Mouse (Mus musculus) spleen, postnatal 10 days (tissue): ENCODE results near the gene Pdzrn3.

Experiments used
- DNase-seq, 2 experiments: peaks; one replicate each; pipeline ENCODE4 v3.0.0; 2021 to 2022; ENCODE audit warnings: low spot score in 2 of 2

The Pdzrn3 gene

GRCm38 (mm10) chr6:101327741-101328140 lies 50.0 kb downstream of the Pdzrn3 start:
- no peak for DNase-seq

GRCm38 (mm10) chr6:101327196-101327595 lies 50.5 kb downstream of the Pdzrn3 start:
- no peak for DNase-seq

- no peak for DNase-seq
Measured at GRCm38 (mm10) chr6:101325842-101326639, 51.7 kb downstream of the Pdzrn3 start.

DNA sequence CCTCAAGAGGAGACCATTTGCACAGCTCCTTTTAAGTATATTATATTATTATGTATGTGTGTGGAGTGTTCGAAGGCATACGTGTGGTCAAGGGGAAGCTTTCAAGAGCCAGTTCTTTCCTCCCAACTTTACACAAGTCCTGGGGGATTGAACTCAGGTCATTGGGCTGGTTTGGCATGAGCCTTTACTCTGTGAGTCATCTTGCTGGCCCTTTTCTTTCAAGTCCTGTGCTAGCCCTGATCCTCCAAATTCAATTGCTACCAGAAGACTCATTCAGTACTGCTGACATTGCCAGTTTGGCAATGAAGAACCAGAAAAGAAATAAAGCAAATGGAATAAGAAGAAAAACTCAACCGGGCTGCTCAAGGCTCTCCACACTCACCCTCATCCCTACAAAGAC lies 55.1 kb downstream of the Pdzrn3 start:
- DNase-seq = no peak

DNA sequence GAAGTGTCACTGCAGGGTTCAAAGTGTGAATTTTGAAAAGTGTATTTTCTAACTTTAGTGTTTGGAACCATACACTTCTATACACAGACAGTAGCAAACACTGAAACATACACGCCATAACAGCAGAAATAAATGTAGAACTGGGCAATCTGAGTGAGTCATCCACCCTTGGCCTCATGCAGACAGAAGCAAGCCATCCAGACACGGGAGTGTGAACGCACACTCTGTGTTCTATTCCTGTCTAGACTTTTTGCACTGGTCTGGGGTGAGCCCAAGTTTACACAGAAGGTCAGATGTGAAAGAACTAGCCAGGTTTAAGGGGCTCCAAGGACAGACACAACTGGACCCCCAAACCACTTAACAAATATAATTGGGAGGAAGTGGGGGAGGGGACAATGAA lies 57.3 kb downstream of the Pdzrn3 start:
- DNase-seq = no peak

DNA sequence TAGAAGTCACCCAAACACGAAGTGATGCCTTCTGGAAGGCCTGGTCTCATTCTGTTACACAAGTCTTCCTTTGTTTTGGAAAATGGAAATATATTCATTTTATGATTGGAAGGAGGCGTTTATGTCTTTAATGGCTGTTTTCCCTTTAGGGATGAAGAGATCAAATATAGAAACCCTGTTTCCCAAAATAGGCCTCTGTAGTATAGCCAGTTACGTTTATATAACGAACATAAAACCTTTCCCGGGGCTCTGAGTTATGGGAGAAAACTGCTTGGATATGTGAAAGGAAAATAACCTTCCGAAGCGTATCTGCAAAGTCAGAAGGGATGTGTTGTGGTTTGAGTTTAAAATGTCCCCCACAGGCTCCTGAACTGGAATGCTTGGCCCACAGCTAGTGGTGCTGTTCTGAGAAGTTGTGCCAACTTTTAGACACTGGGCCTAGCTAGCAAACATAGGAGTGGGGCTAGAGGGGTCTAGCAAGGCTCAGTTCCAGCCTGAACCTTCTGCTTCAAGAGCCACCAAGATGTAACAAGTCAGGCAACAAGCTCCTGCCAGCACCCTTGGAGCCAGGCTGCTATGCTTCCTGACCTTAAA lies 58.2 kb downstream of the Pdzrn3 start:
- DNase-seq = no peak

GRCm38 (mm10) chr6:101318530-101318929 lies 59.2 kb downstream of the Pdzrn3 start:
- DNase-seq = no peak

DNA sequence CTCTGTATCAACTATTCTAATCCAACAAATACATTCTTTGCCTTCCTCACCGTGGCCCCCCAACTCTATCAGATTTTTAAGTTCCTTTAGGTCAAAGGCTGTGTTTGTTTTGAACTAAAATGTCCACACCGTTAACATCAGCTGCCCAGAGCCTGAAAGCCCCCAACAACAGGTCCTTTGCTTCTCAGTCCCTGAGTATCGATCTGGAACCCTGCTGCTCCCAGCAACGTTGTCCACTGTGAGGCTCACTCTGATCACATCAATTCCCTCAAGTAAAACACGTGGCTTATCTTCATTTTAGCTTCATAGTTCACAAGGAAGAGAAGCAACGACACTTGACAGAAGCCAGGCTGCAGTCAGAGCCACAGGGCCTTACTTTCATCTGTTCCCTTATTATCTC lies 66.3 kb downstream of the Pdzrn3 start:
- no peak for DNase-seq

DNA sequence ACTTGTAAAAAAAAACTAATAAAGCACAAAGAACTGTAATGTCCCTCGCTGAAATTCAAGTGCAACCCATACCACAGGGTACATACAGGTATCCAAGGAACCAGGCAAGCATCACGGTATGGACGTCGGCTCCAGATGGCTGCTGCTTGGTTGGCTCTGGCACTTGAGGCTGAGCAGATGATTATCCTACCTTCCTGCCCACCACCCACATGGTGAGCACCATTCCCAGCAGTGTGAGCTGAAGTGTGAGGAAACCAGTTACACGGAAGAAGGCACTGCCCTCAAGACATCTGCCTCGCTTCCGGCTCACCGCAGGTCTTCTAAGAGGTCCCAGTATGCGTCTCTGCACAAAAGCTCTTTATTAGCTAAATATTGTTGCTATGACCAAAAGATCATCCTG lies 67.2 kb downstream of the Pdzrn3 start:
- no peak for DNase-seq

DNA sequence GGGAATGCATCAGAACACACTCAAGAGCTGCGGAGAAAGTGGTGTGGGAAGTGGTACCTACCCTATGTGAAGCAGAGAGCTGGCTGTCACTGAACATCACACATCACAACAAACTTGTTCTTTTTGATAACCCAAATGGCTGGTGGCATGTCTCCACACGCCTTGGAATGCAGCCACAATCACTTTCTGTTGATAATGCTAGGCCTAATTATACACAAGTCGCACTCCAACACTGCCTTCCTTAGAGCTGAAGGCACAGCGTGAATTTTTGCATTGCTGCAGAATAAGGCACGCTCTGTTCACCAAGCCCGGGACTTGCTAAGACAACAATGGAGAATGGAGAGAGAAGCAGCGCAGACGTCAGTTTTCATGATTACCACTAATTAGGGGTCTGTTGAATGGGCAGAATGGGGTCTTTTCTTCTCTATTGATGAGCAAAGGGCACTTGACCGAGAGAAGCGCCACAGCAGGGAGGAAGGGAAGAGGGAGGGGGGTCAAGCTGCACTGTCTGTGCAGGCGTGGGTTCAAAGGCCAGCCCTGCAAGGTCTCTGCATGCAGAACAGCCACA lies 69.6 kb downstream of the Pdzrn3 start:
- no peak for DNase-seq

- DNase-seq = no peak
Measured at GRCm38 (mm10) chr6:101306834-101307233, 70.9 kb downstream of the Pdzrn3 start.

GRCm38 (mm10) chr6:101305543-101305942 lies 72.2 kb downstream of the Pdzrn3 start:
- DNase-seq = no peak

DNA sequence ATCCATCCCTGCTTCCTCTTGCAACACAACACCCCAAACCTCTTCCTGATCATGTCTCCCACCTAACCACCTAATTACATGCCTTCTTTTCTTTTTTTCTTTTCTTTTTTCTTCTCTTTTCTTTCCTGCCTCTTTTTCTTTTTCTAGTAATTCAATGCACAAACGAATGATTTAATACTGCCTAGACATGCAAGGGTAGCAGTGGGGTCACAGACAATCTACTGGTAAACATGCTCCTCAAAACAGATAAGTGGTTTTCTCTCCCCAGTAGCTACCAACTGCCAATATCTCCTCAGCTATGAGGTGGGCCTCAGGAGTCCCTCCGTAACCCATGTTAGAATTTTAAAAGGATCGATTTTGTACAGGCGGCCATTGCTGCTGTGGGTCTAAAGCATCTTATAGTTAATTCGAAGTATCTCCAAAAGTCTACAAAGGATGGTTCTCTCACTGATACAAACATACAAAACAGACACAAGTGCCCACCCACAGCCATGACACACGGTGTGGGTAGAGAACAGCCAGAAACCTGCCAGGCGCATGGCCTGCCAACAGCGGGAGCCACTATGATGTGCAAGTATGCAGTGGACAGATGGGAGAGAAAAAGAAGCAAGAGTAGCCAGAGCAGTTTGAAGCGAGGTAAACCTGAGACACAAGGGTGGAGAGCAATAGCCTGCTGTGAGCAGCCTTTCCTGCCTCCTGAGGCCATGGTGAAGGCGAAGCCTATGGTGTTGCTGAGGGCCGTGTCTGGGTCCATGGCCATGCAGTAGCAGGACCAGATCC lies 73.5 kb downstream of the Pdzrn3 start:
- no peak for DNase-seq

- no peak for DNase-seq
Measured at GRCm38 (mm10) chr6:101303501-101303900, 74.2 kb downstream of the Pdzrn3 start.

- no peak for DNase-seq
Measured at GRCm38 (mm10) chr6:101301154-101301553, 76.5 kb downstream of the Pdzrn3 start.

DNA sequence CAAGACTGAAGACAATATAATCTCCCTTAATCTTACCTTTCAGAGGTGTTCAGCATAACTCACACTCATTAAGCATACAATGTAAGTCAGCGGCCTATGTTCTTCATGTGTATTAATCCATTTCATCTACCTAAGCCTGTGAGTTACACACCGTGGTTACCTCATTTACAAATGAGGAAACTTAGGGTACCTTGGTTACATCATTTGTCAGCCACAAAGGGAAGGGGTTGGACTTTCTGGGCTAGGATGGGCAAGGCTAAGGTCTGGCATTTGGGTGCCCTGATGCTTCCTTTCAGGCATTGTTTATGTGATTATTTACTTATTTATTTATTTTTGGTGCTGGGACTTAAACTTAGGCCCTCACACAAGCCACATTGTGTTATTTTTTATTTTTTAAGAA lies 78.3 kb downstream of the Pdzrn3 start:
- DNase-seq = no peak

GRCm38 (mm10) chr6:101297563-101298520 lies 79.9 kb downstream of the Pdzrn3 start:
- no peak for DNase-seq

- DNase-seq = no peak
Measured at GRCm38 (mm10) chr6:101296997-101297396, 80.7 kb downstream of the Pdzrn3 start.

- no peak for DNase-seq
Measured at GRCm38 (mm10) chr6:101296280-101296679, 81.4 kb downstream of the Pdzrn3 start.

DNA sequence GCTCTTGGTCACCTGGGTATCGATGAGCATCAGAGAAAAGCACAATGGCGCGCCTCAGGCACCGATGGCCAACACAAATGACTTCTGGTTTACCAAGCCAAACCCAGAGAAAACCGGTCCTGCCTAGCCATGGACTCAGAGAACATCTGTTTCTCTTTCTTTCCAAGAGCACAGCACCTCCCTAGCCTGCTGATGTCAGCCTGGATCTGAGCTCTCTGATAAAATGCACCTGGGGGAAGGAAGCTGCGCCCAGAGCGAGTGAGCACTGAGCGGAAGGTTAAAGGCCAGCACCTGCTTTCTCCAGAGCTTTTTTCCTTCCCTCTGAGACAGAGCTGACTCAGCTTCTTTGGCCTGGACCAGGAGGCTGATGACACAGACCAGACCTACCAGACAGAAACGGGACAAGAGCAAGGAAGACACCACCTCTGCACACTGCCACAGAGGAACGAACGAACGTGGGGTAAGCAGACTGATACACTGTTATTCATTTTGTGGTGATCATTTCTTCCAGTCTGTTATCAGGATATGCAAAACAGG lies 84.6 kb downstream of the Pdzrn3 start:
- DNase-seq = no peak

GRCm38 (mm10) chr6:101291944-101292343 lies 85.8 kb downstream of the Pdzrn3 start:
- no peak for DNase-seq
